Mouse (Mus musculus): ENCODE results near the gene Iqschfp. TPM values are rescaled to one million over a fixed set of nuclear protein-coding genes. Genes with fewer than 3 reads are reported as not detected.
"Not testable (repeated sequence)": the region's sequence is repeated elsewhere in the genome, so short reads cannot be mapped to it uniquely, and the experiment has no call there.

The Iqschfp gene
- polyA plus RNA-seq, 1 experiment from 2014 or later, result 0.12 TPM

DNA sequence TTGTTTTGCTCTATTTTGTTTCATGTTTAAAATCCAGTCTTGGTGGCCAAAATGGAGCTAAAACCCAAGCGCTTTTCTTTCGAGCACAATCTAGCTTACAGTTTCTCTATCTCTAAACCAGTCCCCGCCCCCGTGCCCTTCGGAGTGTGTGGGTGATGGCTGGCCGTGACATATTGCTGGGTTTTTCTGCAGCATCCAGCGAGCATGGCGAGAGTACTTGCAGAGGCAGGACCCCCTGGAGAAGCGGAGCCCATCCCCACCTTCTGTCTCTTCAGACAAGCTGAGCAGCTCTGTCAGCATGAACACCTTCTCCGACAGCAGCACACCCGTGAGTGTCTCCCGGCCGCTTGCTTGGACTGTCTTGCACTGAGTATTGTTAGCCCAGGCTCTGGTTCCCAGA lies 163.0 kb downstream of the Iqschfp start:
- WGBS, result 74% methylated on average over 13 of the region's 13 CpGs
- Histone ChIP-seq H3K27ac (replicated peaks) (no peak overlapping the region), H3K36me3 (no peaks in the 10 kb centered on the region), H3K27me3 (ENCODE audit: low read depth, poor library complexity, severe bottlenecking) (peaks cover 8% of the 10 kb centered on the region; the same call in 1 of the 2 replicates), H3K4me3 (no peak overlapping the region), H3K4me1 (no peaks in the 10 kb centered on the region), H3K9me3 (replicated peaks) (no peaks in the 10 kb centered on the region)
- no peak for DNase-seq (ENCODE audit: low spot score)

DNA sequence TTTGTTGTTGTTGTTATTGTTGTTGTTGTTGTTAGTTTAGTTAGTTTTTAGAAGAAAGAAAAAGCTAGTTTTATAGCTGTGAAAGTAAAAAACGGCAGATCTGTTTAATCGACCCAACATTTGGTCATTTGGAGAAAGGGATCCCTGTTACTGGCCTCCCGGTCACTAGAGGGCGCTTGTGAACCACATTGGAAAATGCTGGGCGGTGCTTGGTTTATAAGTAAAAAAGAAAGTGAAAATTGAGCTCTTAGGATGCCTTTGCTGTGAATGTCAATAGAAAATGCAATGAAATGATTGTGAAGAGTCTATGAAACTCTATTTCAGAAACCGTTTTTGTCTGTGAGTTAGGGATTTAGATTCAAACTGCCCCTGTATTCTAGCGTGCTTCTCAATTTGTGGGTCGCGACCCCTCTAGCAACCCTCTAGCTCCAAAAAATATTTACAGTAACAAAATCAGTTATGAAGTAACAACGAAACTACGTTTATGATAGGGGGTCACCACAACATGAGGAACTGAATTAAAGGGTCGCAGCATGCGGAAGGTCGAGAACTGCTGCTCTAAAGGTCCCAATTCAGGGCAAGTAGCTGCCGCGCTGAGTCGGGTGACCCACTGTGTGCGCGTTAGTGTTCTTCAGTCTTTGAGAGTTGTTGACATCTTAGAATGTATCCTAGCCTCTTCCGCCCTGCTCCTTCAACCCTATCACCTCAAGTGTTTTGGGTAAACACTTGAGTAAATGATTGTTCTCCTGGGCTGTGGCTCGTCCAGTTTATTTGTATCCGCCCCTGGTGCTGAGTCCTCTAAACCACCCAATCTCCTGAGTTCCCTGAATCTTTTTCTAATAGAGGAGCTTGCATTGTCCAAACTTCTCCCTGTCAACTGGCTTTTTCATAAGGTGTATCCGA lies 164.6 kb downstream of the Iqschfp start:
- peak; percentile 58 for DNase-seq (ENCODE audit: low spot score)
- peak overlapping the region; percentile 35 for H3K4me3 ChIP-seq
- 57% methylated on average over 23 of the region's 23 CpGs for WGBS
- no peaks in the 10 kb centered on the region for H3K36me3 ChIP-seq
- H3K4me1 ChIP-seq, result no peaks in the 10 kb centered on the region
- no peak overlapping the region for H3K27ac ChIP-seq (replicated peaks)
- peaks cover 8% of the 10 kb centered on the region; the same call in 1 of the 2 replicates for H3K27me3 ChIP-seq (ENCODE audit: low read depth, poor library complexity, severe bottlenecking)
- H3K9me3 ChIP-seq (replicated peaks), result no peaks in the 10 kb centered on the region

DNA sequence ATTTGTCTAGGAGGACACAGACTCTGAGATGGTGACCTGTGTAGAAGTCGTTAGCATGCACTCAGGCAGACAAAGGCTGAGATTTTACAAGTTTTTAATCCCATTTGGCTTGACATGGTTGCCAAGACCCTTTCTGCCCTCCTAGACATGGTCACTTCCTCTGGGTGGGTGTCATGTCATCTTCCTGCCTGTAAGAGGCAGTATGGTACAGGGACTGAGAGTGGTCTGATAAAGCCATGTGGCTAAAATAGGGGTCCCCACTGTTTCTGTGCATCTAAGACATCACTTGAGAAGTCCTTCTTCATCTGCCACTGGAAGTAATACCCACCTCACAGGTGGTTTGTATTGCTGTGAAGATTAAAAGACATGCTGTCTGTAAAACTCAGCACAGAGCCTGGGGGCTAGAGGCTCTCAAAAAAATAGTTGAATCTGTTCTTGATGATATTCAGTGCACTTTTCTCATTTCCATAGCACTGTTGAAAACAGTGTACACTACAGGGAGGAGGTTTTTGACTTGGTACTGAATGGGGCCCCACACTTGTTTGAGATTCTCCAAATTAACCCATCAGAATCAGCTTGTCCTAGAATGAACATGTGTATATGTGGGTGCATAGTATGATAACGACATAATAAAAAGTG lies 167.2 kb downstream of the Iqschfp start:
- WGBS, result 46% methylated on average over 2 of the region's 2 CpGs
- H3K36me3 ChIP-seq, result no peaks in the 10 kb centered on the region
- H3K4me3 ChIP-seq, result no peak overlapping the region
- H3K9me3 ChIP-seq (replicated peaks), result no peaks in the 10 kb centered on the region
- peaks cover 8% of the 10 kb centered on the region; the same call in 1 of the 2 replicates for H3K27me3 ChIP-seq (ENCODE audit: low read depth, poor library complexity, severe bottlenecking)
- no peaks in the 10 kb centered on the region for H3K4me1 ChIP-seq
- H3K27ac ChIP-seq (replicated peaks), result no peak overlapping the region
- DNase-seq (ENCODE audit: low spot score), result peak; percentile 25

DNA sequence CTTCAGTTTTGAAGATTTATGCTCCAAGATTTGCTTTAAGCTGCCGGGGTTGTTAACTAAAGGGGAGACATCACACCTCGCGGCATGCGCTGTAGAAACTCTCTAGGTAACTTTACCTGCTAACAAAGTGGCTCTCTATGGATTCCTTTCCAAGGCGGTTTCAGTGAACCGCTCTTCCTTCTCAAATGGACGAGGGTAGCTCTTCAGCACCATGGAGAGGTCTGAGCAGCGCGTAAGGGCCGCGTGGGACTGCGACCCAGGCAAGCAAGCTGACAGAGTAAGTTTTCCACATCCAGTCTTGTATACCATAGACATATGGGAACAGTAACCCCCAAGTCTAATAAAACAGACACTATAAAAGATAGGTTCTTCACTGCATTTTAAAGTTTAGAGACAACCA lies 172.7 kb downstream of the Iqschfp start, which contains the start of gene Schip1:
Gene Schip1, plus strand, starts transcription at position 72 of the 400 bp plus-strand sequence.
- no peak within 1 kb of the TSS for H3K27ac ChIP-seq (replicated peaks)
- H3K9me3 ChIP-seq (replicated peaks), result no peaks in the 10 kb centered on the region
- no peaks in the 10 kb centered on the region for H3K27me3 ChIP-seq (ENCODE audit: low read depth, poor library complexity, severe bottlenecking)
- WGBS, result 40% methylated on average over 12 of the region's 12 CpGs
- no peak within 1 kb of the TSS for H3K4me3 ChIP-seq
- H3K36me3 ChIP-seq, result no peaks in the 10 kb centered on the region
- H3K4me1 ChIP-seq, result no peaks in the 10 kb centered on the region
- DNase-seq (ENCODE audit: low spot score), result peak; percentile 40

DNA sequence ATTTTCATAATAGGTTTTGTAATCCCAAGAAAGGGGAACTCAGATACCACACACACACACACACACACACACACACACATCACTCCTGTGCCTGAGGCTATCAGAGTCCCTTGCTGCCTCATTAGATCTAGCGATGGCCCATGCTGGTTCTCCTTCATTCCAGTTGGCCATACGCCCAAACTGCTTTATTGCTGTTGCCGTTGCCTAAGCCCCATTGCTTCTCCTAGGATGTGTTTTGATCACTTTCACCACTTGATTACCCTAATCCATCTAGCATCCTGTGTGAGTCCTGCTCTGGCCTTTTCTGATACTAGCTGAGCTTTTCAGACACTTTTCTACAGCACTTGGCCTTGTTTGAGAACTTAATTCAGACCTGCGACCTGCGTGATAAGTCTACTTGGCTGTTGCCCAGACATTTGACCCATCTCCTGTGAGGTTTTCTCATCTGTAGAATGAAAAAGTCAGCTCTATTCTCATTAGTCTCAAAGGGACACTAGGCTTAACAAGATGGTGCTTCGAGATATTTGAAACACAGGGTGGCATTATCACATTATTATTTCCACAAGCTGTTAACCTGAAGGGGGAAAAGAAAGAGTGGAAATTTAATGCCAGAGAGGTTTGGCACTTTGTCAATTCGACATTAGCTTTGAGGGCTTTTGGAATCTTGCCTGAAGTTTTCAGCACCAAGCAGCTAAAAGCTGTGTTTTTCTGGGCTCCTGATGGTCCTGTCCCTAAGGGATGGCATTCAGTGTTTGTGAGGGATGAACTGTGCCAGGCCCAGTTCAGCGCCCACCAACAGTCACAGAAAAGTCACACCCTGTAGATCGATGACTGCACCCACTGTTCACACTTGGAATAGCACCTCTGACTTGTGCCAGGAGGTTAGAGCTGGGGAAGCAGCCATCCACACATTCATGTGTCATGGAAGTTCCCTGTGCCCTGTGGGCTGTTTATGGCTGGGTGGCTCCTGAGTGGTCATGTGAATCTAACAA lies 179.7 kb downstream of the Iqschfp start:
- H3K4me3 ChIP-seq, result no peak overlapping the region
- no peaks in the 10 kb centered on the region for H3K9me3 ChIP-seq (replicated peaks)
- no peak overlapping the region for H3K27ac ChIP-seq (replicated peaks)
- DNase-seq (ENCODE audit: low spot score), result no peak
- no peaks in the 10 kb centered on the region for H3K27me3 ChIP-seq (ENCODE audit: low read depth, poor library complexity, severe bottlenecking)
- H3K36me3 ChIP-seq, result no peaks in the 10 kb centered on the region
- peaks cover 3% of the 10 kb centered on the region; the same call in 1 of the 2 replicates for H3K4me1 ChIP-seq
- 86% methylated on average over 9 of the region's 9 CpGs for WGBS

DNA sequence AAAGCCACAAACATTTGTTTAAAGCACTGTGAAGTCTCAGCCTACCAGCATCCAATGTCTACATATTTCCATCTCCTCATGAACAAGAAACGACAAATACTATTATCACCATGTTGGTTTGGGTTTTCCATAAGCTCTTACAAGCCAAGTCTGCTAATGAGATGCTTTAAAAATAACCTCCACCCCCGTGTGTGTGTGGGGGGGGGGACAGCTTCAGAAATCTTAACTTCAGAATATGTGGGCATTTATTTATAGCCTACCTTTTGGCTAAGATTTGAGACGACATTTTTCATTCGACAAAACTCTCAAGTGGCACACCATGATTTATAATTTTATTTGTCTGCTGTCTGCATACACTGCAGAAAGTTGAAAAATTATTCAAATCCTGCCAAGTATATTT lies 185.4 kb downstream of the Iqschfp start:
- Histone ChIP-seq H3K9me3 (replicated peaks) (no peaks in the 10 kb centered on the region), H3K36me3 (no peaks in the 10 kb centered on the region), H3K4me3 (no peak overlapping the region), H3K27me3 (ENCODE audit: low read depth, poor library complexity, severe bottlenecking) (no peaks in the 10 kb centered on the region), H3K27ac (replicated peaks) (no peak overlapping the region), H3K4me1 (no peaks in the 10 kb centered on the region)
- DNase-seq (ENCODE audit: low spot score), result no peak
- WGBS, result 82% methylated on average over 4 of the region's 4 CpGs

DNA sequence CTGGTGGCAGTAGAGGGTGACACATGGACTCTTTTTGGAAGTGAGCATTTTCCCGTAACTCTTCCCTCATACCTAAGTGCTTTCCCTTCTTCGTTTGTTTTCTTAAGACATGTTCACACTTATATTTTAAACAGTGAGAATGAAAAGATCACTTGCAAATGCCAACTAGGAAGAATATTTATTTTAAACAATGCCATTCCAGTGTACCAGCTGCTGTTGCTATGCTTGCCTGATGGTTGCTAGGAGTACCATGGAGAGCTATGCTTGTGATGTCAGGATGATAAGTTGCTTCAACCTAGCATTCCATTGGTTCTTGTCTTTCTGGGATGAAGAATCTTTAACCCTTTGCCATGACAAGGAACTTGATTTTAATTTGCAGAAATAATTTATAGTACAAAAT lies 193.0 kb downstream of the Iqschfp start:
- H3K27ac ChIP-seq (replicated peaks), result no peak overlapping the region
- WGBS, result 81% methylated on average over 2 of the region's 2 CpGs
- H3K9me3 ChIP-seq (replicated peaks), result no peaks in the 10 kb centered on the region
- H3K4me1 ChIP-seq, result no peaks in the 10 kb centered on the region
- H3K27me3 ChIP-seq (ENCODE audit: low read depth, poor library complexity, severe bottlenecking), result no peaks in the 10 kb centered on the region
- DNase-seq (ENCODE audit: low spot score), result no peak
- no peaks in the 10 kb centered on the region for H3K36me3 ChIP-seq
- no peak overlapping the region for H3K4me3 ChIP-seq

DNA sequence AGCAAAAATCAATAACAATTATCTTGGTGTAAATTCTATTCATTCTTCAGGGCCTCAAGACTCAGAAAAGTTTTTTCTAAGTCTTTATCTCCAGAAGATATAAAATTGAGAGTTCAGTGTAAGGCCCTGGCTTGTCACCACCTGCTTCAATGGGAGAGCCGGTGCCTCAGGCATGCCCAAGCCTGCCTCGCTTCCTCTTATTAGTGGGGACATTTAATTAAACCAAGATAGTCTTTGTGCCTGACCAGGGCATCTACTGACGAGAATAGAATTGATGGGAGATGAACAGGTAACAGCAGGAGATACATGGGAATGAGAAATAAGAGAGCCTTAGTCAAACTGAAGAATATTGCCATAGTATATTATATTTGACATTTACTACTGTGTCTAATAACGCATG lies 200.1 kb downstream of the Iqschfp start:
- no peak overlapping the region for H3K27ac ChIP-seq (replicated peaks)
- H3K27me3 ChIP-seq (ENCODE audit: low read depth, poor library complexity, severe bottlenecking), result no peaks in the 10 kb centered on the region
- WGBS, result 90% methylated on average over 4 of the region's 4 CpGs
- no peak overlapping the region for H3K4me3 ChIP-seq
- DNase-seq (ENCODE audit: low spot score), result no peak
- H3K36me3 ChIP-seq, result no peaks in the 10 kb centered on the region
- no peaks in the 10 kb centered on the region for H3K9me3 ChIP-seq (replicated peaks)
- no peaks in the 10 kb centered on the region for H3K4me1 ChIP-seq

DNA sequence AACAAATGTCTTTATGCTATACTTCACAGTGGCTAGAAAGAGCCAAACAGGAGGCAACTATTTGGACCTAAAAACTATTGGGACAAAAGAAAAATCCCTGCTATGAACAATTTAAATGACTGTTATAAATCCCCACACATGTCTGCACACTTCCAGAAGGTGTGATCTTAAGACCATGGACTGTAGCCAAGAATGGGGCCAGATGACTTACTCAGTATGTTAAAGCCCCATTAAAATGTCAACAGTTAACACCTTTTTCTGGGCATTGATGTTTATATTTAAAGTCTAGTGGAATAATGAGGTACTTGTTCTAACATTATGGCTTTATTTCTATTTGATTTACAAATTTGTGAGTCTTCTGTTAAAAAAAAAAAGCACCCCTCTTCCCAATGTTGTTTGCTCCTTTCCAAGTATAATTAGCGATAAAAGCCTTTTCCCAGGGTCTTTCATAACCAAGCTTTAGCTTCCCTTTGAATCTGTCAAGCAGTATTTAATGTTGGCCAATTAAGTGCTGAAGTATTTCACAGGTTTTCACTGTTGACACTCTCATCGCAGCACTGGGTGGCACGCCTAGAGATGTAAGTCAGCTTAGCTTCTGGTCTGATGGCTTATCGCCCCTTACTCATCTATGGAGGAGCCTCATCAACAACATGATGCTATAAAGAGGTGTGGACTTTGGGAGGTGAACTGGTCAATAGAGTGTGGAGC lies 204.8 kb downstream of the Iqschfp start:
- Histone ChIP-seq H3K4me3 (no peak overlapping the region), H3K4me1 (no peaks in the 10 kb centered on the region), H3K27ac (replicated peaks) (no peak overlapping the region), H3K9me3 (replicated peaks) (no peaks in the 10 kb centered on the region), H3K27me3 (ENCODE audit: low read depth, poor library complexity, severe bottlenecking) (no peaks in the 10 kb centered on the region), H3K36me3 (no peaks in the 10 kb centered on the region)
- DNase-seq (ENCODE audit: low spot score), result no peak
- 85% methylated on average over 4 of the region's 4 CpGs for WGBS

DNA sequence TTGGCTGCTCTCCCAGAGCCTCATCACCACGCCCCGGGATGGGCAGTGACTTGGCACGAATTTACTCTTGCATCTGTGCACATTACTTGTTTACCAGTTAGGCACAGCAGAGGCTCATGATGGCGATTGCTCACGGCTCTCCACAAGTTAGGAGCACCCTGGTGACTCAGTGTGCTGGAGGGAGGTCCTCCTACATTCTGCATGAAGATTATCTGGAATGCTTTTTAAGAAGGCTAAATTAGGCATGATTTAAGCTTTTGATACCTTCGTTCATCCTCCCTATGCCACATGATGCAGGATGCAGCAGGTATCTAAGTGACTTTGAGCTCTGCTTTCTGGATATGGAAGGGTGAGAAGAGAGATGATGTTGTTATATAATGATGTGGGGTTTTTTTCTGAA lies 207.5 kb downstream of the Iqschfp start:
- not testable (repeated sequence) for H3K36me3 ChIP-seq; H3K4me3 ChIP-seq; H3K27ac ChIP-seq (replicated peaks); H3K27me3 ChIP-seq (ENCODE audit: low read depth, poor library complexity, severe bottlenecking); H3K4me1 ChIP-seq; DNase-seq (ENCODE audit: low spot score); H3K9me3 ChIP-seq (replicated peaks)
- 84% methylated on average over 6 of the region's 6 CpGs for WGBS

DNA sequence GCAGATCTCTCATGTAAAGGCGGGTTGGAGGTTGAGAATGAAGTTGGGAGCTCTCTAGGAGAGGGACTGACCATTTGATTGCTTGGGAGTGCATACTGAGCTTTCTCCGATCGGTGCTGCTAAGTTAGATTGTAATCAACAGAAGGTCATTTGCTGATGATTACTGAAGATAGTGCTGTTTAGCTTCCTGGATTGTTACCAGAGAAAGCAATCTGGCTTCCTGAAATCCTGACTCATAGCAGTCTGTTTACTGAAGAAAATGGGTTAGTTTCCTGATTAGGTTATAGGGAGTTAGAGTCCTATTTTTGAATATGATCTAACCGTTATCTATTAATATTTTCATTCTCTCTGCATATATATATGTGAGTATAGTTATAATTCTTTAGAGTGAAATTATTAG lies 209.3 kb downstream of the Iqschfp start:
- no peaks in the 10 kb centered on the region for H3K9me3 ChIP-seq (replicated peaks)
- no peaks in the 10 kb centered on the region for H3K36me3 ChIP-seq
- 82% methylated on average over 4 of the region's 4 CpGs for WGBS
- no peak overlapping the region for H3K27ac ChIP-seq (replicated peaks)
- H3K4me3 ChIP-seq, result no peak overlapping the region
- DNase-seq (ENCODE audit: low spot score), result no peak
- H3K27me3 ChIP-seq (ENCODE audit: low read depth, poor library complexity, severe bottlenecking), result no peaks in the 10 kb centered on the region
- no peaks in the 10 kb centered on the region for H3K4me1 ChIP-seq
